Mouse (Mus musculus): Measurements from ENCODE around the gene Hp.

Hp gene

GRCm38 (mm10) chr8:109563881-109564280 is 15.1 kb downstream of the Hp start:
- no peak for DNase-seq (ENCODE audit: low spot score)

GRCm38 (mm10) chr8:109551663-109552062 is 27.3 kb downstream of the Hp start:
- DNase-seq (ENCODE audit: low spot score): peak; percentile 69

GRCm38 (mm10) chr8:109544049-109544448 is 34.9 kb downstream of the Hp start:
- DNase-seq (ENCODE audit: low spot score): no peak

DNA sequence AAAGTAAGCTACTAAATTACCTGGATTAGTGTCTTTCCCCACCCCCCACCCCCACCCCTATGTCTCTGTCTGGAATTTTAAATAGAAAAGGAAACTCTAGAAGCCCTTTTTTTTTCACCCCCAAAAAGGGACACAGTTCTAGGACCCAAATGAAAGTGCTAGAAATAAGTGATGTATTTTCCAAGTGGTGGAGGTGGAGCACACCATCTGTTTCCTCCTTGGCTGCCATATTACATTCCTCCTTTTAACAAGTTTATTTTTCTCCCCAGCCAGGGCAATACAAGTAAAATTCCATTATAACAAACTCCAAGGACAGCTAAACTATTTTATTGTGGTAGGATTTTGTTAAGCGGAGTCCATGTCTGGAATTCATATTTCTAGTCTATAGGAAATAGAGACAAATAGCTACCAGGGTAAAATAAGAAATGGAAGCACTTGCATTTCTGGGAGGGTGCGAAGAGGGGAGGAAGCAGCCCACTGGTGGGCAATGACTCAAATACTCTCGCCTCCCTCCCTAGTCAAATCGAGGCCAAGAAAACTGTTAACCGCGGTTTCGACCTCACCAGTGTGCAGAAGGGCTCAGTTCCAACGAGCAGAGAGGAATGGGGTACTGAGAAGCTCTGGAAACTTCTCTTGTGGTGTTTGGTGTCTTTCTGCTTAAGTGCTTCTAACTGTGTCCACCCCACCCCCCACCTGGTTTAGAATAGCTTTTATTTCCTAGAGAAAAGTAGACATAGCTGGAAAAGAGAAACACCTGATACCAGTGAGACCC is 36.0 kb downstream of the Hp start:
- DNase-seq (ENCODE audit: low spot score): no peak

- no peak for DNase-seq (ENCODE audit: low spot score)
These were observed 36.8 kb downstream of the Hp start for GRCm38 (mm10) chr8:109542165-109542564.

GRCm38 (mm10) chr8:109536703-109537102 is 42.3 kb downstream of the Hp start:
- DNase-seq (ENCODE audit: low spot score): peak; percentile 90

DNA sequence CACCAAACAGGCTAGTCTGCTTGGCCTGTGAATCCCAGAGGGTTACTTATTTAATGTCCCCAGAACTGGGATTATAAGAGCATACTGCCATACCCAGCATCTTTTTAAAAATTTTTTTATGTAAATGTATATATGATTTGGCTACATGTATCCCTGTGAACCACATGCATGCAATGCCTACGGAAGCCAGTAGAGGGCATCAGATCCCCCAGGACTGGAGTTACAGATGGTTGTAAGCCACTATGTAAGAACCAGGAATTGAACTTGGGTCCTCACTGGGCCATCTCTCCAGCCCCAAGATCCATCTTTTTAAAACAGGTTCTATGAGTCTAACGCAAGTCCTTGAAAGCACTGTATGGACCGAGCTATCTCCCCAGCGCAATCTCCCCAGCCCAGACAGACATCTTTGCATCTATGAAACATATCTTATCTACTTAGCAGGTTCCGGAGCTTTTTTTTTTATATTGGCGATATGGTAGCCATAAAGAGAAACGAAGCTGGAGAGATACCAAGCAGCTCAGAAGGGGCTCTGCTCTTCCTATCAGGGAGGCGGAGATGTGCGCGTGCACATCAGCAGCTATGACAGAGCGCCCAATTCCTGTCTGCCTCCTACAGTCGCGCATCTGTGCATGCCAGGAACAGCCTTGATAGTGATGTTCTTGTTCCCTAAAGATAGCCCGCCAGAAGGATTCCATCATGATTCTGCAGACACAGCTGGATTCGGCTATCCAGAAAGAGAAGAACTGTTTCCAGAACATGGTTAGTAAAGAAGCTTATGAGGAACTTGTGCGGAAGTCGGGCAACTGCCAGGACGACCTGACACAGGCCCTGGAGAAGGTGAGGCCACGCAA is 43.6 kb downstream of the Hp start:
- peak; percentile 69 for DNase-seq (ENCODE audit: low spot score)
